Mouse (Mus musculus) forebrain, embryonic 12.5 days (tissue): Measurements from ENCODE around the gene She. TPM values are rescaled to one million over a fixed set of nuclear protein-coding genes. Genes with fewer than 3 reads are reported as not detected.

Source experiments
- ATAC-seq: fragments of 200-750 bp; cut with Nextera tagmentation; 2 replicates; pipeline ENCODE4 v1.8.0; 2017; ENCODE audit warnings: moderate TSS enrichment; ENCODE audit not compliant: low FRiP score
- H3K27ac ChIP-seq: fragments of 300-500 bp; sonication (generic); 2 replicates; pipeline ENCODE4 v1.5.1; 2016; ENCODE audit warnings: mild to moderate bottlenecking
- H3K27me3 ChIP-seq: fragments of 300-500 bp; sonication (generic); 2 replicates; pipeline ENCODE4 v1.6.1; 2016; ENCODE audit warnings: mild to moderate bottlenecking
- H3K36me3 ChIP-seq: fragments of 300-500 bp; sonication (generic); replicated peaks from 2 replicates; pipeline ENCODE4 v1.6.1; 2016; ENCODE audit warnings: mild to moderate bottlenecking
- H3K4me1 ChIP-seq: fragments of 300-500 bp; sonication (generic); 2 replicates; pipeline ENCODE4 v1.6.1; 2016
- H3K4me2 ChIP-seq: fragments of 300-500 bp; sonication (generic); 2 replicates; pipeline ENCODE4 v1.6.1; 2016; ENCODE audit warnings: mild to moderate bottlenecking, moderate library complexity
- H3K4me3 ChIP-seq: fragments of 300-500 bp; sonication (generic); replicated peaks from 2 replicates; pipeline ENCODE4 v1.5.1; 2016; ENCODE audit warnings: mild to moderate bottlenecking
- H3K9ac ChIP-seq: fragments of 300-500 bp; sonication (generic); 2 replicates; pipeline ENCODE4 v1.6.1; 2016; ENCODE audit warnings: mild to moderate bottlenecking
- H3K9me3 ChIP-seq: fragments of 300-500 bp; sonication (generic); 2 replicates; pipeline ENCODE4 v1.6.1; 2016
- WGBS: fragments of 180-500 bp; shearing (Covaris S2); methylation state at CpG from one replicate; pipeline ENCODE4 v1.1.7; 2016; 5-methylcytosine and 5-hydroxymethylcytosine counted together
- polyA plus RNA-seq: library from polyadenylated mRNA; unstranded; fragments of >200 nt; fragmentation: Nextera tagmentation; extraction: Ambion mirVana; gene quantifications from 2 replicates; pipeline ENCODE4 v1.2.1, GENCODE M21; 2016

She gene
- polyA plus RNA-seq, 1 experiment from 2014 or later, result 1.8 TPM

GRCm38 (mm10) chr3:89865764-89866163 lies 34.6 kb downstream of the She start:
- Histone ChIP-seq H3K4me3 (no peak overlapping the region), H3K36me3 (no peaks in the 10 kb centered on the region), H3K27me3 (no peaks in the 10 kb centered on the region), H3K4me2 (no peak overlapping the region), H3K4me1 (peaks cover 32% of the 10 kb centered on the region), H3K9ac (no peak overlapping the region), H3K9me3 (no peaks in the 10 kb centered on the region), H3K27ac (no peak overlapping the region)
- no peak for ATAC-seq
- WGBS, result 83% methylated on average over 4 of the region's 4 CpGs

GRCm38 (mm10) chr3:89867651-89868050 lies 36.5 kb downstream of the She start:
- 0 out of 2 replicates have a peak, but pooled peaks have one; percentile 49 for ATAC-seq

GRCm38 (mm10) chr3:89868357-89868756 lies 37.2 kb downstream of the She start:
- no peak for ATAC-seq
- Histone ChIP-seq H3K27me3 (no peaks in the 10 kb centered on the region), H3K36me3 (no peaks in the 10 kb centered on the region), H3K9ac (no peak overlapping the region), H3K4me2 (no peak overlapping the region), H3K4me3 (no peak overlapping the region), H3K27ac (peak overlapping the region; percentile 56), H3K9me3 (no peaks in the 10 kb centered on the region), H3K4me1 (peaks cover 22% of the 10 kb centered on the region)
- 40% methylated on average over 7 of the region's 7 CpGs for WGBS

More at GRCm38 (mm10) chr3:89867651-89868050, 36.5 kb downstream of the She start:
- H3K36me3 ChIP-seq, result no peaks in the 10 kb centered on the region
- H3K4me2 ChIP-seq, result no peak overlapping the region
- H3K27ac ChIP-seq, result peak overlapping the region; percentile 31; the same call in 1 of the 2 replicates
- H3K4me3 ChIP-seq, result no peak overlapping the region
- peaks cover 22% of the 10 kb centered on the region for H3K4me1 ChIP-seq
- no peaks in the 10 kb centered on the region for H3K27me3 ChIP-seq
- no peaks in the 10 kb centered on the region for H3K9me3 ChIP-seq
- WGBS, result 62% methylated on average over 4 of the region's 4 CpGs
- H3K9ac ChIP-seq, result no peak overlapping the region

DNA sequence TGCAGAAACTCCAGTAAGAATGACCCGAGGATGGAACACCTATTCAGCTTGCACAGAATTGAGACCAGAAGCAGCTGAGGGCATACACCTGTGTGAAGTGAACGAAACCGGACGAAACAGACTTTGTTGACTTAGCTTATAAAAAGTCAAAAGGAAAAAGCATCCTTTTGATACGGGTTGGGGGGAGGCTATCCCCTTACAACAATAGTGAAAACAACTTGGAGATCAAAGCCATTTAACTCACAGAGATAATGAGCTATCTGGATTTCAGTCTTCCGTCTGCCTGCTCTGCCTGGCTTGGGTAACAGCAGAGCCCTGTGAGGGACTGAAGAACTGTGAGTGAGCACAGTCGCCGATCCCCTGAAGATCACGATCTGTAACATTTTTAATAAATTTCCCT lies 37.8 kb downstream of the She start:
- WGBS, result 57% methylated on average over 9 of the region's 9 CpGs
- Histone ChIP-seq H3K4me3 (no peak overlapping the region), H3K4me1 (peaks cover 22% of the 10 kb centered on the region), H3K4me2 (no peak overlapping the region), H3K27ac (no peak overlapping the region; the same call in 1 of the 2 replicates), H3K9ac (no peak overlapping the region), H3K27me3 (no peaks in the 10 kb centered on the region), H3K36me3 (no peaks in the 10 kb centered on the region), H3K9me3 (no peaks in the 10 kb centered on the region)
- no peak for ATAC-seq

DNA sequence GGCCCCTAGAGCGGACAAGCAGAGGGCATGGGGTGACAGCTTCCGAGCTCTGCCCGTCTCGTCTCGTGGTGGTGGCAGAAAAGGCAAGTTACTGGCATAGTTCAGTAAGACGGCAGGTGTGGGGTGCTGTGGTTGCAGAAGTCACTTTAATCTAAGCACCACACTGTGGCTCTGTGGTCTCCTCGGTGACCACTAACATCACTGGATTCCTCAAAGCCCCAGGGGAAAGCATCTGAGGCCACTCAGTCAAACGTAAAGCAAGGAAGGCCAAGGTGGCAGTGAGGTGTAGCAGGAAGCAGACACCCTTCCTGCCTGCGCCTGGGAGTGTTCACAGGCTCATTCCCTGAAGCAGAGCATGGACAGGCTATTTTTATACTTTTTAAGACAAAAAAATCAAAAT lies 38.4 kb downstream of the She start:
- Histone ChIP-seq H3K4me1 (peaks cover 22% of the 10 kb centered on the region), H3K27me3 (no peaks in the 10 kb centered on the region), H3K4me2 (no peak overlapping the region), H3K36me3 (no peaks in the 10 kb centered on the region), H3K9me3 (no peaks in the 10 kb centered on the region), H3K9ac (no peak overlapping the region), H3K27ac (no peak overlapping the region), H3K4me3 (no peak overlapping the region)
- WGBS, result 77% methylated on average over 9 of the region's 9 CpGs
- no peak for ATAC-seq

GRCm38 (mm10) chr3:89870472-89871271 lies 39.5 kb downstream of the She start:
- Histone ChIP-seq H3K27ac (no peak overlapping the region), H3K4me2 (no peak overlapping the region), H3K4me1 (peaks cover 17% of the 10 kb centered on the region), H3K9ac (no peak overlapping the region), H3K27me3 (no peaks in the 10 kb centered on the region), H3K36me3 (no peaks in the 10 kb centered on the region), H3K9me3 (no peaks in the 10 kb centered on the region), H3K4me3 (no peak overlapping the region)
- ATAC-seq, result no peak
- WGBS, result 83% methylated on average over 22 of the region's 22 CpGs

DNA sequence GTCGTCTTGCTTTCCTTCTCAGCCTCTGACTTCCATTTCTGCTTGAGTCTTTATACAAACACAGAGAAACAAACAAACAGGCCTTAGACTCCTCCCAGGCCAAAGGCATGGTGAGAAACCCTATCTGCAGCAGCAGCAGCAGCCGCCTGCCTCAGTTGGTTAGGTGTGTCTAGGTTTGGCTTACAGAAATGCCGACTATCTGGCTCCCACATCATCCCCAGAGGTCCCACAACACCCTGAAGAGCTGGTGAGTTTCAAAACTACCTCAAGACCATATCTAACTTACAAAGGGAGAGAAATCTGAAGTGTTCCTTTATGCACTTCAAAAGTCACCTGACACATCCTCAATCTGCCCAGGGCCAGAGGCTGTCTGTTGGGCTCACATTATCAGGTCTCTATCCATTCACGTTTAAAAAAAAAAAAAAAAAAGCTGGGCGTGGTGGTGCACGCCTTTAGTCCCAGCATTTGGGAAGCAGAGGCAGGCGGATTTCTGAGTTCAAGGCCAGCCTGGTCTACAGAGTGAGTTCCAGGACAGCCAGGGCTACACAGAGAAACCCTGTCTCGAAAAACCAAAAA lies 40.3 kb downstream of the She start:
- Histone ChIP-seq H3K9ac (no peak overlapping the region), H3K27me3 (no peaks in the 10 kb centered on the region), H3K9me3 (no peaks in the 10 kb centered on the region), H3K4me2 (no peak overlapping the region), H3K4me3 (no peak overlapping the region), H3K4me1 (peaks cover 15% of the 10 kb centered on the region), H3K36me3 (no peaks in the 10 kb centered on the region), H3K27ac (no peak overlapping the region)
- 89% methylated on average over 8 of the region's 8 CpGs for WGBS
- ATAC-seq, result no peak

GRCm38 (mm10) chr3:89872209-89872608 lies 41.0 kb downstream of the She start:
- Histone ChIP-seq H3K9me3 (no peaks in the 10 kb centered on the region), H3K27me3 (peaks cover under 1% of the 10 kb centered on the region; the same call in 1 of the 2 replicates), H3K36me3 (no peaks in the 10 kb centered on the region), H3K4me1 (peaks cover 15% of the 10 kb centered on the region), H3K9ac (no peak overlapping the region), H3K4me2 (no peak overlapping the region), H3K4me3 (no peak overlapping the region), H3K27ac (no peak overlapping the region)
- WGBS, result 88% methylated on average over 7 of the region's 7 CpGs
- no peak for ATAC-seq

- no peak for ATAC-seq
- H3K27ac ChIP-seq, result no peak overlapping the region
- H3K9me3 ChIP-seq, result no peaks in the 10 kb centered on the region
- H3K9ac ChIP-seq, result no peak overlapping the region
- H3K27me3 ChIP-seq, result peaks cover 5% of the 10 kb centered on the region
- H3K4me2 ChIP-seq, result no peak overlapping the region
- H3K4me1 ChIP-seq, result peaks cover 12% of the 10 kb centered on the region
- no peaks in the 10 kb centered on the region for H3K36me3 ChIP-seq
- no peak overlapping the region for H3K4me3 ChIP-seq
- WGBS, result 88% methylated on average over 6 of the region's 6 CpGs
Measured at GRCm38 (mm10) chr3:89872684-89873083, 41.5 kb downstream of the She start.

GRCm38 (mm10) chr3:89874076-89874475 lies 42.9 kb downstream of the She start:
- no peak overlapping the region for H3K4me3 ChIP-seq
- no peak overlapping the region for H3K9ac ChIP-seq
- WGBS, result 88% methylated on average over 5 of the region's 5 CpGs
- H3K4me1 ChIP-seq, result peaks cover 9% of the 10 kb centered on the region; the same call in 1 of the 2 replicates
- peaks cover 13% of the 10 kb centered on the region for H3K27me3 ChIP-seq
- no peak overlapping the region for H3K27ac ChIP-seq
- H3K4me2 ChIP-seq, result no peak overlapping the region
- H3K36me3 ChIP-seq, result no peaks in the 10 kb centered on the region
- ATAC-seq, result no peak
- no peaks in the 10 kb centered on the region for H3K9me3 ChIP-seq

DNA sequence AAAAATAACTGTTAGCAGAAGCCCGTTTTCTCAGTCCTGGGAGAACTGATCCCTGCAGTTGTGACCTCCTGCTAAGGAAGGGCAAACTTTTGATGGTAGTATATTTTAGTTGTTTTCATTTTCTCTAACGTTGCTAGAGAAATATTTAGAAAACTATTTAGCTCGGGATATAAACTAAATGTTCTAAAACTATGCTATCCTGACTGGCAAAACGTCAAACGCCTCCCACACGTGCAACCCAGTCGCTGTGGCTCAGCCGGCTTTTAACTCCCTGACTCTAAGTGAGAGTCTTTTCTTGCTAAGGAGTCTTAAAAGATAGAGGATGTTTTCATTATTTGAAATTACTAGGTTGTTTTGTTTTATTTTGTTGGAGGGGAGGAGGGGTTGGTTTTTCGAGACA lies 43.9 kb downstream of the She start:
- Histone ChIP-seq H3K4me2 (no peak overlapping the region), H3K4me1 (peaks cover 9% of the 10 kb centered on the region; the same call in 1 of the 2 replicates), H3K36me3 (no peaks in the 10 kb centered on the region), H3K27ac (no peak overlapping the region), H3K4me3 (no peak overlapping the region), H3K9ac (no peak overlapping the region), H3K9me3 (no peaks in the 10 kb centered on the region), H3K27me3 (peaks cover 13% of the 10 kb centered on the region)
- ATAC-seq, result no peak
- 85% methylated on average over 9 of the region's 9 CpGs for WGBS

DNA sequence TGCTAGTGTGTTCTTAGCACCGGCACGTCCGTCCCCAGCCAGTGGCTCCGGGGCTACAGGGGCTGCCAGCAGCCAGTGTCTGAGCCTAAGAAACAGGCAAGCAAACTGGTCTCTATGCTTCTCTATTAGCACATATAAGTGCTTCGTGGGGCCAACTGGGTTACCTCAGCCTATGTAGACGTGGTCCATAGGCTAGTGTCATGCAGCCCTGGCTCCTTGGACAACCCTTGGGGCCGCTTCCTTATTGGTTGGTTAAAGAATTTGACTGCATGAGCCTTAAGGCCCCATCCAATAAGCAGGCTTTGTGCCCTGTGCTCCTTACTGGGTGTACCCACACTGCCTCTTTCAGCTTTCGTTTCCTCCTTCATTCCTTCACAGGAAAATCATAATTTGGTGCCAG lies 44.6 kb downstream of the She start:
- no peak for ATAC-seq
- 77% methylated on average over 8 of the region's 8 CpGs for WGBS

DNA sequence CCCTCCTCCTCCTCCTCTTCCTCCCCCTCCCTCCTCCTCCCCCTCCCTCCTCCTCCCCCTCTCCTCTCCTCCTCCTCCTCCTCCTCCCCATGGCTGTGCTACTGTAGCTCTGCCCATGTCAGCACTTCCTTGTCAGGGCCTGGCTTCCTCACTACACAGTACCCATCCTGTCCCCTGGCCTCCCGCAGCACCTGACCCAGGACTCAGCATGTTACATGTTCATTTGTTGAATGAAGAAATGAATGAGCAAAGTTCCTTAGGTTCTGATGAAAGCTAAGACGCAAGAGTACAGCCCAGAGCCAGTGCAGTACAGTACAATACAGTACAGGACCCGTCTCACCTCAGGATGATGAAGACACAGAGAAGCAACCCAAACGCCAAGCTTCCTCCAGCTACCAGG lies 45.3 kb downstream of the She start:
- Histone ChIP-seq H3K9me3 (no peaks in the 10 kb centered on the region), H3K27me3 (peaks cover 13% of the 10 kb centered on the region), H3K36me3 (no peaks in the 10 kb centered on the region), H3K4me3 (no peak overlapping the region), H3K27ac (no peak overlapping the region), H3K4me2 (no peak overlapping the region), H3K4me1 (peaks cover 9% of the 10 kb centered on the region; the same call in 1 of the 2 replicates), H3K9ac (no peak overlapping the region)
- 84% methylated on average over 4 of the region's 4 CpGs for WGBS
- ATAC-seq, result no peak

More for the DNA sequence above, 44.6 kb downstream of the She start:
- H3K27ac ChIP-seq, result no peak overlapping the region
- no peak overlapping the region for H3K4me2 ChIP-seq
- peaks cover 13% of the 10 kb centered on the region for H3K27me3 ChIP-seq
- no peaks in the 10 kb centered on the region for H3K9me3 ChIP-seq
- H3K36me3 ChIP-seq, result no peaks in the 10 kb centered on the region
- H3K4me3 ChIP-seq, result no peak overlapping the region
- H3K4me1 ChIP-seq, result peaks cover 9% of the 10 kb centered on the region; the same call in 1 of the 2 replicates
- H3K9ac ChIP-seq, result no peak overlapping the region
